Mouse (Mus musculus): ENCODE results near the gene Lenep. TPM values are rescaled to one million over a fixed set of nuclear protein-coding genes. Genes with fewer than 3 reads are reported as not detected.
"Not testable (repeated sequence)": the region's sequence is repeated elsewhere in the genome, so short reads cannot be mapped to it uniquely, and the experiment has no call there.

The Lenep gene
- total RNA-seq (2021): 0.26 TPM in 1 of 2 replicates, not detected in the other
- long read RNA-seq, experiment 1, partial matches to known transcripts: 0 of 2 reads
- long read RNA-seq, experiment 1, other reads (novel, unspliced or antisense): 0 of 2 reads
- long read RNA-seq, experiment 2: 0 reads

- DNase-seq: no peak
Observed at GRCm38 (mm10) chr3:89402693-89403092, at the start of gene Lenep. Gene Lenep, minus strand, starts transcription at chr3:89402793.

GRCm38 (mm10) chr3:89451916-89452315 is 49.3 kb upstream of the Lenep start:
- DNase-seq: no peak

GRCm38 (mm10) chr3:89449541-89449940 is 46.9 kb upstream of the Lenep start:
- DNase-seq: peak; percentile 87

GRCm38 (mm10) chr3:89448720-89449537 is 46.3 kb upstream of the Lenep start:
- DNase-seq: peak; percentile 84

GRCm38 (mm10) chr3:89440691-89441090 is 38.1 kb upstream of the Lenep start:
- peak; percentile 66 for DNase-seq

GRCm38 (mm10) chr3:89437269-89437668 is 34.7 kb upstream of the Lenep start:
- DNase-seq: peak; percentile 61

- DNase-seq: peak; percentile 84
Observed at GRCm38 (mm10) chr3:89436176-89437113, 33.9 kb upstream of the Lenep start, which contains the start of gene Pbxip1. Gene Pbxip1, plus strand, starts transcription at chr3:89436706.

- no peak for DNase-seq
Observed at GRCm38 (mm10) chr3:89435041-89435440, 32.4 kb upstream of the Lenep start.

GRCm38 (mm10) chr3:89434532-89434931 is 31.9 kb upstream of the Lenep start:
- DNase-seq: no peak

- no peak for DNase-seq
Observed at GRCm38 (mm10) chr3:89432606-89433005, 30.0 kb upstream of the Lenep start.

GRCm38 (mm10) chr3:89430171-89431159 is 27.9 kb upstream of the Lenep start, which contains the start of gene Pygo2:
Gene Pygo2, plus strand, starts transcription at chr3:89430214.
- peak; percentile 98 for DNase-seq

- not testable (repeated sequence) for DNase-seq
Observed at GRCm38 (mm10) chr3:89429021-89429420, 26.4 kb upstream of the Lenep start.

GRCm38 (mm10) chr3:89425876-89426275 is 23.3 kb upstream of the Lenep start:
- DNase-seq: no peak

GRCm38 (mm10) chr3:89425141-89425525 is 22.5 kb upstream of the Lenep start:
- DNase-seq: no peak

GRCm38 (mm10) chr3:89424416-89425140 is 22.0 kb upstream of the Lenep start:
- DNase-seq: no peak

GRCm38 (mm10) chr3:89422556-89423205 is 20.1 kb upstream of the Lenep start:
- no peak for DNase-seq

GRCm38 (mm10) chr3:89421810-89422473 is 19.3 kb upstream of the Lenep start:
- DNase-seq: peak; percentile 31

- peak; percentile 91 for DNase-seq
Observed at GRCm38 (mm10) chr3:89421002-89421774, 18.6 kb upstream of the Lenep start.

GRCm38 (mm10) chr3:89420421-89420820 is 17.8 kb upstream of the Lenep start:
- DNase-seq: no peak

Data from adrenal gland, postnatal 14 days (tissue).